Mouse (Mus musculus) intestine, embryonic 16.5 days (tissue): ENCODE measurements at regions not wholly inside any gene's neighbourhood (a gene's known extent, or its start where the extent isn't known, plus 50 kb on each side); places are given as distances from the start of the nearest gene placed in this dataset.
A peak's percentile ranks its signal among the peaks of the same experiment; 100 is the strongest.

Experiments
- ATAC-seq: fragments of 200-750 bp; cut with Nextera tagmentation; 2 replicates; pipeline ENCODE4 v1.8.0; 2017; ENCODE audit warnings: moderate TSS enrichment, moderate library complexity
- H3K27ac ChIP-seq: fragments of 300-500 bp; sonication (generic); 2 replicates; pipeline ENCODE4 v1.5.1; 2014; ENCODE audit warnings: mild to moderate bottlenecking, low read length
- H3K27me3 ChIP-seq: fragments of 300-500 bp; sonication (generic); replicated peaks from 2 replicates; pipeline ENCODE4 v1.6.1; 2014; ENCODE audit warnings: low read length, control low read depth, mixed read lengths; ENCODE audit not compliant: control insufficient read depth, insufficient read depth
- H3K36me3 ChIP-seq: fragments of 300-500 bp; sonication (generic); 2 replicates; pipeline ENCODE4 v1.6.1; 2014; ENCODE audit warnings: low read length, control low read depth; ENCODE audit not compliant: control insufficient read depth, insufficient read depth
- H3K4me1 ChIP-seq: fragments of 300-500 bp; sonication (generic); 2 replicates; pipeline ENCODE4 v1.6.1; 2014; ENCODE audit warnings: low read length, control low read depth, mixed read lengths; ENCODE audit not compliant: control insufficient read depth, insufficient read depth
- H3K4me2 ChIP-seq: fragments of 300-500 bp; sonication (generic); 2 replicates; pipeline ENCODE4 v1.6.1; 2014; ENCODE audit warnings: low read depth, low read length, control low read depth
- H3K4me3 ChIP-seq: fragments of 300-500 bp; sonication (generic); 2 replicates; pipeline ENCODE4 v1.5.1; 2014; ENCODE audit warnings: mild to moderate bottlenecking, low read length
- H3K9ac ChIP-seq: fragments of 300-500 bp; sonication (generic); 2 replicates; pipeline ENCODE4 v1.6.1; 2014; ENCODE audit warnings: low read depth, low read length
- H3K9me3 ChIP-seq: fragments of 300-500 bp; sonication (generic); 2 replicates; pipeline ENCODE4 v1.6.1; 2016; ENCODE audit warnings: low read length, control low read depth; ENCODE audit not compliant: control insufficient read depth
- WGBS: fragments of 180-500 bp; shearing (Covaris S2); extraction: QIAGEN DNeasy Blood & Tissue Kit; methylation state at CpG from one replicate; pipeline ENCODE4 v1.1.7; 2014; 5-methylcytosine and 5-hydroxymethylcytosine counted together

GRCm38 (mm10) chr5:77487837-77488827 is 80.3 kb upstream of the Igfbp7 start:
- no peak overlapping the region for H3K9ac ChIP-seq
- peak overlapping the region; percentile 19; the same call in 1 of the 2 replicates for H3K4me3 ChIP-seq
- ATAC-seq, result peak; percentile 38; the same call in 1 of the 2 replicates
- WGBS, result 27% methylated on average over 19 of the region's 19 CpGs
- no peaks in the 10 kb centered on the region for H3K27me3 ChIP-seq
- no peaks in the 10 kb centered on the region for H3K9me3 ChIP-seq
- no peaks in the 10 kb centered on the region for H3K4me1 ChIP-seq
- no peak overlapping the region for H3K27ac ChIP-seq
- H3K36me3 ChIP-seq, result no peaks in the 10 kb centered on the region
- H3K4me2 ChIP-seq, result peak overlapping the region; percentile 43

DNA sequence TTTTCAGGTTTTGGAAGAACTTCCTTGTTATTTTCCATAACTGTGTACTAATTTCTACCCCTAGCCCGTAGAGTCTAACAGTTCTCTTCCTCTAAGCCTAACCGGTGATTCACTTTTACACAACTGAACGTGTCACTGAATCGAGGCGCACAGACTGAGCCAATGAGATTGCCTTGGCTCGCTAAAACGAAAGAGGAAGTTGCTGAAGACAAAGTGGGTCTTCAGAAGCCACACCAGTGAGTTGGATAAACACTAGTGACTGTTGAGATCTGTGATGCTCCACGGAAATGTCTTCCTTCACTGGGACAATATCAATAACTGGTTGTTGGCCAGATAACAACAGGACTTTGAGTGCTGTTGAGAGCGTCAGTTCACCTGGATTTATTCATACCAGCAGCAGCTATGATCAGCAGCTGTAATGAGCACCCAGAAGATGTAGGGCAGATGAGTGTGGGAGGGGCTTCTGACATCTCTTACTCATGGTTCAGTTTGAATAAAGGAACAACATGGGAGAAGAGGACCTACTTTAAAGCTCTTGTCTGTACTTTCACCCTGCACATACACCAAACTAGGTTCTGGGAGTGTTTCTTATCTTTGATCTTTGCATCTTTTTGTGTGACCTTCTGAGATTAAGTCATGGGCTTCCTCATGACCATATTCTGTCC is 75.3 kb upstream of the Igfbp7 start:
- no peak overlapping the region for H3K27ac ChIP-seq
- H3K36me3 ChIP-seq, result no peaks in the 10 kb centered on the region
- no peak overlapping the region for H3K9ac ChIP-seq
- H3K27me3 ChIP-seq, result no peaks in the 10 kb centered on the region
- 89% methylated on average over 9 of the region's 9 CpGs for WGBS
- H3K9me3 ChIP-seq, result no peaks in the 10 kb centered on the region
- ATAC-seq, result no peak
- no peaks in the 10 kb centered on the region for H3K4me1 ChIP-seq
- H3K4me2 ChIP-seq, result no peak overlapping the region
- H3K4me3 ChIP-seq, result no peak overlapping the region

DNA sequence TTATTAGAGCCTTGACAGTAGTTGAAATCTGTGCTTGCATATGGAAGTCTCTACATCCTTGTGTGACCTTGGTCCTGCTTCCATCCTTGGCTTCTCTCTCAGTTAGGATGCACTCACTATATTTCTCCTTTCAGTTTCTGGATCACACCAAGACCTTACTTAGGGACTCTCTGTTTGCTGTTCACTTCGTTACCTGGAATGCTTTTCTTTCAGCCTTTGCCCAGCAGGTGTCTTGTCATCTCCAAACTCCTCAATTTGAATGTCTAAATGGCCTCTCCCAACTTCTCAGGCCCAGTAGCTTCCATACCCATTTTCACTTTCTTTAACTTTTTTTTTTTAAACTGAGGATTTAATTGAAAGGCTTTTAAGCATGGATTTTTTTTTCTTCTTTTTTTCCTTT is 74.0 kb upstream of the Igfbp7 start:
- Histone ChIP-seq H3K27ac (no peak overlapping the region), H3K9me3 (no peaks in the 10 kb centered on the region), H3K27me3 (no peaks in the 10 kb centered on the region), H3K9ac (no peak overlapping the region), H3K4me3 (no peak overlapping the region), H3K36me3 (no peaks in the 10 kb centered on the region), H3K4me1 (no peaks in the 10 kb centered on the region), H3K4me2 (no peak overlapping the region)
- ATAC-seq, result no peak
- 77% methylated on average over 1 of the region's 1 CpGs for WGBS

DNA sequence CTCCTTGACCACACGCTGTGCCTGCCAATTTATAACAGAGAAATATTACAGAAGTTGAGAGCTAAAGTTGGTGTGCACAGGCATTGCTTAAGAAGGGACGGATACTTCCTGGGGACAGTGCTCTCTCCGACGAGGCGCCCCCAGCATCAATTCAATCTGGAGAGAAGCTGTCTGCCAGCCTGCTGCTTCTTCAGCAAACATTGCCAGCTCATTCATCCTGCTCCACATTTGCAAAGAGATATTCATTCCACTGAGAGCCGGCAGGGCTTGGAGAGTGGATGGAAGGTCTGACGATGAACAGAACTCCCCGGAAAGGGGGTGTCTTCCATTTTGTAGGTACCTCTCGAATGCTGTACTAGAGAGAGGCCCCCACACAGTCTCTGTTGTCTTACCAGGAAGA is 70.0 kb upstream of the Igfbp7 start:
- Histone ChIP-seq H3K4me1 (no peaks in the 10 kb centered on the region), H3K27ac (no peak overlapping the region), H3K36me3 (no peaks in the 10 kb centered on the region), H3K27me3 (no peaks in the 10 kb centered on the region), H3K4me2 (no peak overlapping the region), H3K9me3 (no peaks in the 10 kb centered on the region), H3K4me3 (no peak overlapping the region), H3K9ac (no peak overlapping the region)
- WGBS, result 56% methylated on average over 9 of the region's 9 CpGs
- no peak for ATAC-seq

GRCm38 (mm10) chr5:77473896-77474486 is 66.2 kb upstream of the Igfbp7 start:
- H3K9ac ChIP-seq, result no peak overlapping the region
- no peaks in the 10 kb centered on the region for H3K9me3 ChIP-seq
- no peaks in the 10 kb centered on the region for H3K27me3 ChIP-seq
- H3K36me3 ChIP-seq, result no peaks in the 10 kb centered on the region
- WGBS, result 63% methylated on average over 8 of the region's 8 CpGs
- no peak overlapping the region for H3K27ac ChIP-seq
- 0 out of 2 replicates have a peak, but pooled peaks have one; percentile 21 for ATAC-seq
- H3K4me3 ChIP-seq, result no peak overlapping the region
- no peaks in the 10 kb centered on the region for H3K4me1 ChIP-seq
- H3K4me2 ChIP-seq, result no peak overlapping the region

DNA sequence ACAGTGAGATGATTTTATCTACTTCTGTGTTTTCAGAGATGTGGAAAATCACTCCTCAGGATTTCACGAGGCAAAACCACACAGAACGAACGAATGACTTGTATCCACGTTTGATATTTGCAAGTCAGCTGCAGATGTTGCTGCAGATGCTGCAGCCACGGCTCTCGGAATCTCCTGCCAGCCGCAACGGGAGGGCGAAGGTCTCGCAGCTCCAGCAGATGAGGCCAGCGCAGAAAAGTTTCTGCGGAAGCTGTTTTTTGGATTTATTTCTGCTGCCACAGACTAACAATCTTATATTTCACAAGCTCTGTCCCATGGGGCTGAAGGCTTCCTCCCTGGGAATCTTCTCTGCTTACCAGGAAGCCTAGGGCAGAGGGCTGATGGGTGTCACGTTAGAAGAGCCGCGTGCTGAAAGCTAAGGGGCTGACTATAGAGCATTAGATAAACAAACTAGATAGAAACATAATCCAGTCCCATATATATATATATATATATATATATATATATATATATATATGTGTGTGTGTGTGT is 61.5 kb upstream of the Igfbp7 start:
- H3K27me3 ChIP-seq, result no peaks in the 10 kb centered on the region
- H3K4me2 ChIP-seq, result no peak overlapping the region
- no peak for ATAC-seq

GRCm38 (mm10) chr5:77468467-77468866 is 60.6 kb upstream of the Igfbp7 start:
- ATAC-seq, result no peak
- 66% methylated on average over 15 of the region's 15 CpGs for WGBS

More for the DNA sequence above, 61.5 kb upstream of the Igfbp7 start:
- Histone ChIP-seq H3K4me1 (no peaks in the 10 kb centered on the region), H3K27ac (no peak overlapping the region), H3K4me3 (no peak overlapping the region), H3K9me3 (no peaks in the 10 kb centered on the region), H3K36me3 (no peaks in the 10 kb centered on the region), H3K9ac (no peak overlapping the region)
- 53% methylated on average over 15 of the region's 15 CpGs for WGBS

GRCm38 (mm10) chr5:77464851-77465548 is 57.2 kb upstream of the Igfbp7 start:
- H3K4me2 ChIP-seq, result no peak overlapping the region
- H3K9ac ChIP-seq, result no peak overlapping the region
- no peaks in the 10 kb centered on the region for H3K36me3 ChIP-seq
- H3K27ac ChIP-seq, result no peak overlapping the region
- WGBS, result 58% methylated on average over 19 of the region's 19 CpGs
- no peak for ATAC-seq
- H3K4me3 ChIP-seq, result no peak overlapping the region
- no peaks in the 10 kb centered on the region for H3K4me1 ChIP-seq
- no peaks in the 10 kb centered on the region for H3K9me3 ChIP-seq
- H3K27me3 ChIP-seq, result no peaks in the 10 kb centered on the region

More at GRCm38 (mm10) chr5:77468467-77468866, 60.6 kb upstream of the Igfbp7 start:
- Histone ChIP-seq H3K4me2 (no peak overlapping the region), H3K9me3 (no peaks in the 10 kb centered on the region), H3K27ac (no peak overlapping the region), H3K4me1 (no peaks in the 10 kb centered on the region), H3K36me3 (no peaks in the 10 kb centered on the region), H3K9ac (no peak overlapping the region), H3K4me3 (no peak overlapping the region), H3K27me3 (no peaks in the 10 kb centered on the region)
